Mouse (Mus musculus): ENCODE measurements around the gene Eci1. TPM values are rescaled to one million over a fixed set of nuclear protein-coding genes. Genes with fewer than 3 reads are reported as not detected.

The Eci1 gene
- total RNA-seq, 2 experiments from 2014 or later, result 30.7 to 35.5 TPM

- Histone ChIP-seq H3K4me3 (peak overlapping the region; percentile 94), H3K27ac (peak overlapping the region; percentile 96)
- TF ChIP-seq CTCF (conservative IDR thresholded peaks at IDR 0.05), result no peak
- no peak for DNase-seq (ENCODE audit: low spot score in 2 of 2)
Observed at GRCm38 (mm10) chr17:24469336-24469909, 43.0 kb downstream of the Eci1 start.

- peak; percentile 23; the same call in 1 of the 2 replicates for TF ChIP-seq CTCF (conservative IDR thresholded peaks at IDR 0.05)
- peak within 1 kb of the TSS; percentile 94 for H3K4me3 ChIP-seq
- peak; percentile 99 for DNase-seq (ENCODE audit: low spot score in 2 of 2)
- peak within 1 kb of the TSS; percentile 96 for H3K27ac ChIP-seq
Observed at GRCm38 (mm10) chr17:24469910-24470602, 43.6 kb downstream of the Eci1 start, which contains the start of the genes E4f1 and Pgp. E4f1 (minus strand) TSS chr17:24470313. Pgp (plus strand) TSS chr17:24470392.

- Histone ChIP-seq H3K4me3 (peak overlapping the region; percentile 94), H3K27ac (peak overlapping the region; percentile 96)
- DNase-seq (ENCODE audit: low spot score in 2 of 2), result no peak
- TF ChIP-seq CTCF (conservative IDR thresholded peaks at IDR 0.05), result no peak
Observed at GRCm38 (mm10) chr17:24470701-24471527, 44.5 kb downstream of the Eci1 start.

- peak overlapping the region; percentile 96 for H3K27ac ChIP-seq
- no peak for DNase-seq (ENCODE audit: low spot score in 2 of 2)
- H3K4me3 ChIP-seq, result peak overlapping the region; percentile 94
- TF ChIP-seq CTCF (conservative IDR thresholded peaks at IDR 0.05), result no peak
Observed at GRCm38 (mm10) chr17:24472512-24472911, 46.1 kb downstream of the Eci1 start.

GRCm38 (mm10) chr17:24473612-24474275 is 47.3 kb downstream of the Eci1 start, which contains the start of gene Bricd5:
Bricd5 (plus strand) TSS chr17:24473884.
- no peak for DNase-seq (ENCODE audit: low spot score in 2 of 2)
- H3K27ac ChIP-seq, result peak within 1 kb of the TSS; percentile 96
- TF ChIP-seq CTCF (conservative IDR thresholded peaks at IDR 0.05), result no peak
- H3K4me3 ChIP-seq, result peak within 1 kb of the TSS; percentile 94; the same call in 1 of the 2 replicates

GRCm38 (mm10) chr17:24474557-24474956 is 48.1 kb downstream of the Eci1 start:
- DNase-seq (ENCODE audit: low spot score in 2 of 2), result peak; percentile 55 to 79
- Histone ChIP-seq H3K27ac (peak overlapping the region; percentile 96), H3K4me3 (no peak overlapping the region)
- no peak for TF ChIP-seq CTCF (conservative IDR thresholded peaks at IDR 0.05)

- H3K27ac ChIP-seq, result peak overlapping the region; percentile 96
- no peak overlapping the region for H3K4me3 ChIP-seq
- no peak for DNase-seq (ENCODE audit: low spot score in 2 of 2)
- no peak for TF ChIP-seq CTCF (conservative IDR thresholded peaks at IDR 0.05)
Observed at GRCm38 (mm10) chr17:24475586-24475985, 49.1 kb downstream of the Eci1 start.

GRCm38 (mm10) chr17:24476022-24476776 is 49.8 kb downstream of the Eci1 start:
- TF ChIP-seq CTCF (conservative IDR thresholded peaks at IDR 0.05), result no peak
- H3K27ac ChIP-seq, result peak overlapping the region; percentile 96; the same call in 1 of the 2 replicates
- no peak for DNase-seq (ENCODE audit: low spot score in 2 of 2)
- H3K4me3 ChIP-seq, result no peak overlapping the region

- no peak for DNase-seq (ENCODE audit: low spot score in 2 of 2)
- H3K4me3 ChIP-seq, result no peak overlapping the region; the same call in 1 of the 2 replicates
- no peak for TF ChIP-seq CTCF (conservative IDR thresholded peaks at IDR 0.05)
- peak overlapping the region; percentile 99 for H3K27ac ChIP-seq
Observed at GRCm38 (mm10) chr17:24477053-24477984, 50.9 kb downstream of the Eci1 start.

- peak overlapping the region; percentile 68 for H3K4me3 ChIP-seq
- DNase-seq (ENCODE audit: low spot score in 2 of 2), result no peak
- no peak for TF ChIP-seq CTCF (conservative IDR thresholded peaks at IDR 0.05)
- peak overlapping the region; percentile 99 for H3K27ac ChIP-seq
Observed at GRCm38 (mm10) chr17:24477985-24478600, 51.7 kb downstream of the Eci1 start.

All from layer of hippocampus, adult 2 months (tissue).